Mouse (Mus musculus) gastrocnemius, postnatal 14 days (tissue): ENCODE data around the gene AU021092. TPM values are rescaled to one million over a fixed set of nuclear protein-coding genes. Genes with fewer than 3 reads are reported as not detected.

Experiments used
- DNase-seq: peaks from one replicate; pipeline ENCODE4 v3.0.0; 2021; ENCODE audit warnings: mixed read lengths
- intact Hi-C: fragments of 180-260 bp; cut with DNase I; formaldehyde crosslinking; loops from one replicate; pipeline ENCODE4 v1.15.1; 2025; ENCODE audit warnings: low total_unique reads
- total RNA-seq, 2 experiments: library from RNA; stranded (reverse); gene quantifications; 2 replicates each; pipeline ENCODE4 v1.2.3; 2021

The AU021092 gene
- total RNA-seq, 2 experiments from 2014 or later = 6.8 to 8.6 TPM

- DNase-seq = no peak
- intact Hi-C loops = no loop called here
These were observed 4.6 kb downstream of the AU021092 start for GRCm38 (mm10) chr16:5217341-5218133.

- no peak for DNase-seq
- intact Hi-C loops = no loop called here
These were observed 5.4 kb downstream of the AU021092 start for GRCm38 (mm10) chr16:5216686-5217085.

GRCm38 (mm10) chr16:5214126-5214525 is 8.0 kb downstream of the AU021092 start:
- DNase-seq = no peak
- intact Hi-C loops = no loop called here

- intact Hi-C loops = no loop called here
These were observed 9.9 kb downstream of the AU021092 start for GRCm38 (mm10) chr16:5212150-5212549.

GRCm38 (mm10) chr16:5210365-5210764 is 11.7 kb downstream of the AU021092 start:
- intact Hi-C loops = no loop called here
- DNase-seq = no peak

More at GRCm38 (mm10) chr16:5212150-5212549, 9.9 kb downstream of the AU021092 start:
- no peak for DNase-seq

GRCm38 (mm10) chr16:5206051-5206450 is 16.0 kb downstream of the AU021092 start:
- intact Hi-C loops = no loop called here
- DNase-seq = no peak

GRCm38 (mm10) chr16:5205431-5205970 is 16.6 kb downstream of the AU021092 start:
- intact Hi-C loops = no loop called here
- no peak for DNase-seq

- DNase-seq = peak; percentile 80
- intact Hi-C loops = loop anchor here (2.0 kb wide), 1 partner anchor 41 kb away; no protein-coding TSS in a partner anchor
These were observed 18.2 kb downstream of the AU021092 start, which contains the start of gene Nagpa for GRCm38 (mm10) chr16:5203668-5204433. Nagpa (minus strand) TSS chr16:5204012.

GRCm38 (mm10) chr16:5203200-5203599 is 18.9 kb downstream of the AU021092 start:
- no peak for DNase-seq
- intact Hi-C loops = loop anchor here (2.0 kb wide), 1 partner anchor 42 kb away; no protein-coding TSS in a partner anchor

- intact Hi-C loops = loop anchor here (2.0 kb wide), 1 partner anchor 42 kb away; no protein-coding TSS in a partner anchor
- DNase-seq = no peak
These were observed 19.4 kb downstream of the AU021092 start for GRCm38 (mm10) chr16:5202681-5203080.

GRCm38 (mm10) chr16:5195080-5195479 is 27.0 kb downstream of the AU021092 start:
- peak; percentile 54 for DNase-seq
- intact Hi-C loops = loop anchor here (5.0 kb wide), 1 partner anchor 48 kb away; the partner anchor contains the start of gene Sec14l5

- intact Hi-C loops = no loop called here
- peak; percentile 45 for DNase-seq
These were observed 35.9 kb downstream of the AU021092 start for GRCm38 (mm10) chr16:5186234-5186633.

GRCm38 (mm10) chr16:5185691-5186090 is 36.4 kb downstream of the AU021092 start:
- DNase-seq = peak; percentile 49
- intact Hi-C loops = no loop called here

GRCm38 (mm10) chr16:5184956-5185355 is 37.1 kb downstream of the AU021092 start:
- DNase-seq = peak; percentile 47

GRCm38 (mm10) chr16:5184101-5184500 is 38.0 kb downstream of the AU021092 start:
- intact Hi-C loops = no loop called here
- no peak for DNase-seq

More at GRCm38 (mm10) chr16:5184956-5185355, 37.1 kb downstream of the AU021092 start:
- intact Hi-C loops = no loop called here

- intact Hi-C loops = no loop called here
- DNase-seq = no peak
These were observed 38.7 kb downstream of the AU021092 start for GRCm38 (mm10) chr16:5183310-5183975.

GRCm38 (mm10) chr16:5172636-5173035 is 49.5 kb downstream of the AU021092 start:
- intact Hi-C loops = no loop called here
- no peak for DNase-seq

GRCm38 (mm10) chr16:5168829-5169228 is 53.3 kb downstream of the AU021092 start:
- intact Hi-C loops = no loop called here
- peak; percentile 58 for DNase-seq

- intact Hi-C loops = no loop called here
- DNase-seq = no peak
These were observed 54.1 kb downstream of the AU021092 start for GRCm38 (mm10) chr16:5168038-5168437.
